Mouse (Mus musculus): ENCODE measurements around the gene Art2b. TPM values are rescaled to one million over a fixed set of nuclear protein-coding genes. Genes with fewer than 3 reads are reported as not detected.
"Not testable (repeated sequence)": the region's sequence is repeated elsewhere in the genome, so short reads cannot be mapped to it uniquely, and the experiment has no call there.

Art2b gene
- not detected for polyA plus RNA-seq (2012; fragmentation: generic; extraction: Trizol)

- Histone ChIP-seq H3K4me3 (no peak within 1 kb of the TSS), H3K79me2 (ENCODE audit: control insufficient read depth, insufficient read depth) (no peaks in the 10 kb centered on the region), H3ac (ENCODE audit: control insufficient read depth, insufficient read length) (no peak within 1 kb of the TSS), H3K36me3 (ENCODE audit: control insufficient read depth, insufficient read depth) (no peaks in the 10 kb centered on the region), H3K4me2 (ENCODE audit: low read depth) (no peak within 1 kb of the TSS), H3K27me3 (ENCODE audit: control insufficient read depth, insufficient read depth, insufficient read length) (peaks cover 5% of the 10 kb centered on the region)
- TF ChIP-seq MYOD1 (IDR thresholded peaks at IDR 0.05; ENCODE audit: control insufficient read depth in 1 of 3, insufficient read length in 2 of 3, low read depth in 2 of 3) = no peak
- no peak for TF ChIP-seq USF1 (IDR thresholded peaks at IDR 0.05; ENCODE audit: low read depth)
- no peak for TF ChIP-seq SRF (IDR thresholded peaks at IDR 0.05; ENCODE audit: control insufficient read depth, insufficient read length, low read depth)
- TF ChIP-seq E2F4 (IDR thresholded peaks at IDR 0.05; ENCODE audit: insufficient read depth) = no peak
- no peak for TF ChIP-seq MYOG (IDR thresholded peaks at IDR 0.05; ENCODE audit: control insufficient read depth in 1 of 3, insufficient read depth in 1 of 3, insufficient read length in 2 of 3, low read depth in 2 of 3)
- TF ChIP-seq TCF12 (IDR thresholded peaks at IDR 0.05; ENCODE audit: insufficient read depth, poor library complexity, severe bottlenecking) = no peak
- no peak for TF ChIP-seq MAX (IDR thresholded peaks at IDR 0.05; ENCODE audit: low read depth)
- TF ChIP-seq TCF3 (IDR thresholded peaks at IDR 0.05; ENCODE audit: insufficient read length, low read depth) = no peak
- no peak for TF ChIP-seq POLR2AphosphoS2 (IDR thresholded peaks at IDR 0.05; ENCODE audit: insufficient read length, low read depth)
- no peak for TF ChIP-seq CEBPB (IDR thresholded peaks at IDR 0.05; ENCODE audit: insufficient read depth, poor library complexity, severe bottlenecking)
- TF ChIP-seq POLR2A (IDR thresholded peaks at IDR 0.05; ENCODE audit: insufficient read length, low read depth) = no peak
- no peak for TF ChIP-seq REST (IDR thresholded peaks at IDR 0.05; ENCODE audit: insufficient read depth, insufficient read length)
Observed at GRCm38 (mm10) chr7:101585408-101585807, at the start of gene Art2b. Art2b (minus strand) TSS chr7:101585600.

GRCm38 (mm10) chr7:101634513-101634912 lies 49.1 kb upstream of the Art2b start:
- Histone ChIP-seq H3K27me3 (ENCODE audit: control insufficient read depth, insufficient read depth, insufficient read length) (peaks cover 10% of the 10 kb centered on the region), H3K79me2 (ENCODE audit: control insufficient read depth, insufficient read depth) (no peaks in the 10 kb centered on the region), H3K36me3 (ENCODE audit: control insufficient read depth, insufficient read depth) (no peaks in the 10 kb centered on the region), H3K4me2 (ENCODE audit: low read depth) (no peak overlapping the region), H3K4me3 (no peak overlapping the region), H3ac (ENCODE audit: control insufficient read depth, insufficient read length) (no peak overlapping the region)
- TF ChIP-seq TCF3 (IDR thresholded peaks at IDR 0.05; ENCODE audit: insufficient read length, low read depth) = no peak
- no peak for TF ChIP-seq POLR2AphosphoS2 (IDR thresholded peaks at IDR 0.05; ENCODE audit: insufficient read length, low read depth)
- TF ChIP-seq MAX (IDR thresholded peaks at IDR 0.05; ENCODE audit: low read depth) = no peak
- TF ChIP-seq E2F4 (IDR thresholded peaks at IDR 0.05; ENCODE audit: insufficient read depth) = no peak

DNA sequence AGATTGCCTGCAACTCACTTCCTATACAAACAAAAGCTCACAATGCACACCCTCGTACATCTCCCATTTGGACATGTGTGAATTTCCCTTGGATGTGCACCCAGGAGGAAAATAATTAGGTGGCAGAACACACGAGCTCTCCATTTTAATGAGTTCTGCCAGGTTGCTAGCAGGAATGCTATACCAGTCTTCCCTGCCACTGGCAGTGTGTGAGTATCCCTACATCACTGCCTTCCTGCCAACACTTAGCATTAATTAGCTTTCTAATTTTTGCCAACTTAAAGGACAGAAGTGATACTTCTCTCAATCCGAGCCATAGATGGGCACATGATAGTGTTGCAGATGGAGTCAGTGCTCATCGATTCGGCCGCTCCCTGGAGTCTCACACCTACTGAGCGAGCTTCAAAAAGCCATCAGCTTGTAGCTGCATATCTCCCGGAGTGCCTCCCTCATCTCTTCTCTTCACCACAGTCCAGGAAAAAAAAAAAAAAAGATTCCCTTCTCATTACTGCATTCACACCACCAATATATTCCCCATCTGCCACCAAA lies 48.3 kb upstream of the Art2b start:
- TF ChIP-seq MAX (IDR thresholded peaks at IDR 0.05; ENCODE audit: low read depth) (no peak), TCF12 (IDR thresholded peaks at IDR 0.05; ENCODE audit: insufficient read depth, poor library complexity, severe bottlenecking) (no peak), MYOG (IDR thresholded peaks at IDR 0.05; ENCODE audit: control insufficient read depth in 1 of 3, insufficient read depth in 1 of 3, insufficient read length in 2 of 3, low read depth in 2 of 3) (no peak), POLR2A (IDR thresholded peaks at IDR 0.05; ENCODE audit: insufficient read length, low read depth) (no peak), CEBPB (IDR thresholded peaks at IDR 0.05; ENCODE audit: insufficient read depth, poor library complexity, severe bottlenecking) (no peak), SRF (IDR thresholded peaks at IDR 0.05; ENCODE audit: control insufficient read depth, insufficient read length, low read depth) (no peak), MYOD1 (IDR thresholded peaks at IDR 0.05; ENCODE audit: control insufficient read depth in 1 of 3, insufficient read length in 2 of 3, low read depth in 2 of 3) (no peak), POLR2AphosphoS2 (IDR thresholded peaks at IDR 0.05; ENCODE audit: insufficient read length, low read depth) (no peak), TCF3 (IDR thresholded peaks at IDR 0.05; ENCODE audit: insufficient read length, low read depth) (no peak), REST (IDR thresholded peaks at IDR 0.05; ENCODE audit: insufficient read depth, insufficient read length) (no peak), E2F4 (IDR thresholded peaks at IDR 0.05; ENCODE audit: insufficient read depth) (no peak), USF1 (IDR thresholded peaks at IDR 0.05; ENCODE audit: low read depth) (no peak)
- Histone ChIP-seq H3K36me3 (ENCODE audit: control insufficient read depth, insufficient read depth) (no peaks in the 10 kb centered on the region), H3K4me2 (ENCODE audit: low read depth) (no peak overlapping the region), H3K4me3 (no peak overlapping the region), H3ac (ENCODE audit: control insufficient read depth, insufficient read length) (no peak overlapping the region), H3K79me2 (ENCODE audit: control insufficient read depth, insufficient read depth) (no peaks in the 10 kb centered on the region), H3K27me3 (ENCODE audit: control insufficient read depth, insufficient read depth, insufficient read length) (peaks cover 7% of the 10 kb centered on the region)

DNA sequence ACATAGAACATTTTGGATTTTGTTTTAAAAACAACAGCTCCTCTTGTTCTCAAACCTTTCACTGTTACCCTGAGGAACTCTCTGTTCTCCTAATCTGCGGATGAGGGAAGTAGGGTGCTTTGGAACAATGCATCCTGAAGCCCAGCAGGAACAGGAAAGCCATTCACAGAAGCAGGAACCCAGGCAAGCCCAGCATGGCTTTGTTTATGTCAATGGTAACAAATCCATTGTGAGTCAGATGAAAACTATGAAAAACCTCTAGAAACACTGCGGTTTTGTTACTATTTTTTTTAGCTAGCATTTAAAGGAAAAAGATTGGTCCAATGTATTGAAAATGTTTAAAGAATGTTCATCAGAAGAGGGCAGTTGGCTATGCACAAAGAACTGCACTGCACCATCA lies 43.1 kb upstream of the Art2b start:
- Histone ChIP-seq H3ac (ENCODE audit: control insufficient read depth, insufficient read length) (no peak overlapping the region), H3K4me2 (ENCODE audit: low read depth) (no peak overlapping the region), H3K27me3 (ENCODE audit: control insufficient read depth, insufficient read depth, insufficient read length) (no peaks in the 10 kb centered on the region), H3K79me2 (ENCODE audit: control insufficient read depth, insufficient read depth) (no peaks in the 10 kb centered on the region), H3K36me3 (ENCODE audit: control insufficient read depth, insufficient read depth) (no peaks in the 10 kb centered on the region), H3K4me3 (no peak overlapping the region)
- no peak for TF ChIP-seq TCF3 (IDR thresholded peaks at IDR 0.05; ENCODE audit: insufficient read length, low read depth)
- no peak for TF ChIP-seq TCF12 (IDR thresholded peaks at IDR 0.05; ENCODE audit: insufficient read depth, poor library complexity, severe bottlenecking)
- no peak for TF ChIP-seq MYOD1 (IDR thresholded peaks at IDR 0.05; ENCODE audit: control insufficient read depth in 1 of 3, insufficient read length in 2 of 3, low read depth in 2 of 3)
- TF ChIP-seq CEBPB (IDR thresholded peaks at IDR 0.05; ENCODE audit: insufficient read depth, poor library complexity, severe bottlenecking) = no peak
- TF ChIP-seq POLR2AphosphoS2 (IDR thresholded peaks at IDR 0.05; ENCODE audit: insufficient read length, low read depth) = no peak
- no peak for TF ChIP-seq MYOG (IDR thresholded peaks at IDR 0.05; ENCODE audit: control insufficient read depth in 1 of 3, insufficient read depth in 1 of 3, insufficient read length in 2 of 3, low read depth in 2 of 3)
- TF ChIP-seq SRF (IDR thresholded peaks at IDR 0.05; ENCODE audit: control insufficient read depth, insufficient read length, low read depth) = no peak
- TF ChIP-seq USF1 (IDR thresholded peaks at IDR 0.05; ENCODE audit: low read depth) = no peak
- no peak for TF ChIP-seq E2F4 (IDR thresholded peaks at IDR 0.05; ENCODE audit: insufficient read depth)
- TF ChIP-seq POLR2A (IDR thresholded peaks at IDR 0.05; ENCODE audit: insufficient read length, low read depth) = no peak
- no peak for TF ChIP-seq REST (IDR thresholded peaks at IDR 0.05; ENCODE audit: insufficient read depth, insufficient read length)
- no peak for TF ChIP-seq MAX (IDR thresholded peaks at IDR 0.05; ENCODE audit: low read depth)

DNA sequence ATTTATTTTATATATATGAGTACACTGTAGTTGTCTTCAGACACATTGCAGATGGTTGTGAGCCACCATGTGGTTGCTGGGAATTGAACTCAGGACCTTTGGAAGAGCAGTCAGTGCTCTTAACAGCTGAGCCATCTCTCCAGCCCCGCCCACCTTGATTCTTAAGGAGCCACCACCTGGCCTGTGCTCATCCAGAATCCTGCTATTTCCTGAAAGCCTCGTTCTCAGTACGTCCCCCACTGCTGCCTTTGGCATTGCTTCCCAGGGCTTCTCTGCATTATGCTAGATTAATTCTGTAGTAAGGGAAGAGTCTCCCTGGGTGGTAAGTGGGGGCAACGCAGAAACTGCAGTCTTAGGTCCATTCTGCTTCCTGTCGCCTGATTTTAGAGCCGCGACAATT lies 41.8 kb upstream of the Art2b start:
- not testable (repeated sequence) for H3K79me2 ChIP-seq (ENCODE audit: control insufficient read depth, insufficient read depth); H3K4me2 ChIP-seq (ENCODE audit: low read depth); H3K4me3 ChIP-seq; H3K36me3 ChIP-seq (ENCODE audit: control insufficient read depth, insufficient read depth); H3K27me3 ChIP-seq (ENCODE audit: control insufficient read depth, insufficient read depth, insufficient read length); H3ac ChIP-seq (ENCODE audit: control insufficient read depth, insufficient read length)
